Mouse (Mus musculus): Measurements from ENCODE around the gene Atxn2. TPM values are rescaled to one million over a fixed set of nuclear protein-coding genes. Genes with fewer than 3 reads are reported as not detected.
A peak's percentile ranks its signal among the peaks of the same experiment; 100 is the strongest.

Atxn2 gene
- polyA plus RNA-seq, 1 experiment from 2014 or later = 59.4 TPM

GRCm38 (mm10) chr5:121701111-121701769, 9.9 kb upstream of the Atxn2 start:
- Histone ChIP-seq H3K27ac (ENCODE audit: low read depth) (no peak overlapping the region), H3K27me3 (replicated peaks; ENCODE audit: control insufficient read depth, insufficient read depth, low read length) (no peaks in the 10 kb centered on the region), H3K9ac (ENCODE audit: low read length) (no peak overlapping the region), H3K36me3 (ENCODE audit: control insufficient read depth, insufficient read depth, low read length) (no peaks in the 10 kb centered on the region), H3K9me3 (ENCODE audit: control insufficient read depth, low read length) (no peaks in the 10 kb centered on the region), H3K4me1 (replicated peaks; ENCODE audit: control insufficient read depth, insufficient read depth, low read length) (peaks cover 6% of the 10 kb centered on the region; the same call in 1 of the 2 replicates), H3K4me3 (ENCODE audit: low read depth, low read length) (no peak overlapping the region), H3K4me2 (ENCODE audit: low read length) (no peak overlapping the region)
- DNase-seq (ENCODE audit: low spot score) (no peak), ATAC-seq (replicated peaks; ENCODE audit: low FRiP score, low TSS enrichment, low read depth) (no peak)
- WGBS = 58% methylated on average over 8 of the region's 8 CpGs

DNA sequence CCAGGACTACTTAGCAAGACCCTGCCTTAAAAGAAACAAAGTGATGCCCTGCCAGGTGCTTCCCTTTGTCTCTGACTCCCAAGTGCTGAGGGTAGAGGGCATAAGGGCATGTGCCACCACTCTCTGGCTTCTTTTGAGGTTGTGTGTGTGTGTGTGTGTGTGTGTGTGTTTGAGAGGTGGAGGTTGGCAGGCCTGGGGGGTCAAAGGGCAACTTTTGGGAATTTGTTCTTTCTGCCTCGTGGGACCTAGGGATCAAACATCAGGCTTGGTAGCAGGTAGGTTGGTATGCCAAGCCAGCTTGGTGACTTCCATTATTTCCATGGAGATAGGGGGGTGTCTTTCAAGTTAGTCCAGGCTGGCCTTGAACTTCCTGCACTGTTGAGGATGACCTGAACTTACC, 7.8 kb upstream of the Atxn2 start:
- WGBS = 74% methylated on average over 1 of the region's 1 CpGs
- H3K9me3 ChIP-seq (ENCODE audit: control insufficient read depth, low read length) = no peaks in the 10 kb centered on the region
- no peak for DNase-seq (ENCODE audit: low spot score)
- H3K27me3 ChIP-seq (replicated peaks; ENCODE audit: control insufficient read depth, insufficient read depth, low read length) = no peaks in the 10 kb centered on the region
- ATAC-seq (replicated peaks; ENCODE audit: low FRiP score, low TSS enrichment, low read depth) = no peak
- no peak overlapping the region for H3K4me2 ChIP-seq (ENCODE audit: low read length)
- no peak overlapping the region for H3K4me3 ChIP-seq (ENCODE audit: low read depth, low read length)
- H3K4me1 ChIP-seq (replicated peaks; ENCODE audit: control insufficient read depth, insufficient read depth, low read length) = peaks cover 6% of the 10 kb centered on the region; the same call in 1 of the 2 replicates
- no peaks in the 10 kb centered on the region for H3K36me3 ChIP-seq (ENCODE audit: control insufficient read depth, insufficient read depth, low read length)
- no peak overlapping the region for H3K27ac ChIP-seq (ENCODE audit: low read depth)
- no peak overlapping the region for H3K9ac ChIP-seq (ENCODE audit: low read length)

GRCm38 (mm10) chr5:121704512-121705248, 6.5 kb upstream of the Atxn2 start:
- no peaks in the 10 kb centered on the region for H3K36me3 ChIP-seq (ENCODE audit: control insufficient read depth, insufficient read depth, low read length)
- H3K9me3 ChIP-seq (ENCODE audit: control insufficient read depth, low read length) = no peaks in the 10 kb centered on the region
- no peak overlapping the region for H3K27ac ChIP-seq (ENCODE audit: low read depth)
- ATAC-seq (replicated peaks; ENCODE audit: low FRiP score, low TSS enrichment, low read depth) (0 out of 2 replicates have a peak, but pooled peaks have one; percentile 53), DNase-seq (ENCODE audit: low spot score) (peak; percentile 59)
- no peak overlapping the region for H3K4me3 ChIP-seq (ENCODE audit: low read depth, low read length)
- H3K4me1 ChIP-seq (replicated peaks; ENCODE audit: control insufficient read depth, insufficient read depth, low read length) = peaks cover 6% of the 10 kb centered on the region; the same call in 1 of the 2 replicates
- H3K9ac ChIP-seq (ENCODE audit: low read length) = no peak overlapping the region
- 8% methylated on average over 20 of the region's 20 CpGs for WGBS
- peak overlapping the region; percentile 34 for H3K4me2 ChIP-seq (ENCODE audit: low read length)
- no peaks in the 10 kb centered on the region for H3K27me3 ChIP-seq (replicated peaks; ENCODE audit: control insufficient read depth, insufficient read depth, low read length)

DNA sequence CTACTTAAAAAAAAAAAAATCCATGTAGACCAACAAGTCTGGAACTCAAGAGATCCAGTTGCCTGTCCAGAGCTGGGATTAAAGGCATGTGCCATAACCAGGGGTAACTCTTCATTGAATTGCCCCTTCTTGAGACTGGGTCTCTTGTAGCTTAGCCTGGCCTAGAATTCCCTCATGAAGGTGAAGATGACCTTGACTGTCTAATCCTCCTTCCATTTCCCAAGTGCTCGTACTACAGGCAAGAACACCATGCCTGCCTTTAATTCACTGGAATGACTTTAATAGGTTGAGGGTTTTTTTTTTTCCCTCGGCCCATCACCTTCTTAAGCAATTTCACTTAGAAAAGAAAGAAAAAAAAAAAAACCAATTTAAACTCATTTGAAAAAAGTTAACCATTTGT, 735 bp upstream of the Atxn2 start:
- Histone ChIP-seq H3K36me3 (ENCODE audit: control insufficient read depth, insufficient read depth, low read length) (no peaks in the 10 kb centered on the region), H3K9ac (ENCODE audit: low read length) (peak overlapping the region; percentile 97), H3K4me2 (ENCODE audit: low read length) (peak overlapping the region; percentile 74), H3K27ac (ENCODE audit: low read depth) (peak overlapping the region; percentile 94; the same call in 1 of the 2 replicates), H3K27me3 (replicated peaks; ENCODE audit: control insufficient read depth, insufficient read depth, low read length) (no peaks in the 10 kb centered on the region), H3K4me1 (replicated peaks; ENCODE audit: control insufficient read depth, insufficient read depth, low read length) (peaks cover 18% of the 10 kb centered on the region), H3K4me3 (ENCODE audit: low read depth, low read length) (peak overlapping the region; percentile 88), H3K9me3 (ENCODE audit: control insufficient read depth, low read length) (no peaks in the 10 kb centered on the region)
- no peak for ATAC-seq (replicated peaks; ENCODE audit: low FRiP score, low TSS enrichment, low read depth)
- WGBS = 46% methylated on average over 2 of the region's 2 CpGs
- no peak for DNase-seq (ENCODE audit: low spot score)

DNA sequence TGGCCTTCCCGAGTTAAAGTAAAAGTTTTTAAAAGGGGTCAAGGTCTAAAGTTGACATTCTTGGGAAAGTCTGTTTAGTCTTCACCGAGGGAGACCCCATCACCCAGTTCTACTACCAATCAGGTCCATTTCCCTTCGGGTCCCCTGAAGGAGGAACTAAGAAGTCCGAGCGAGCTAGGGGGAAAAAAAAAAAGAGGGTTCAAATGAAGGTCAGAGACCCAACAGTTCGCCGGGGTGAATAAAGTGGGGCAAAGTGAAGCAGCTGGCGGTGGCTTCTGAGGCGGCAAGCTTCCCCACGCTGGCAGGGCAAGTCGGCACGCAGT, 325 bp upstream of the Atxn2 start:
- Histone ChIP-seq H3K27ac (ENCODE audit: low read depth) (peak overlapping the region; percentile 94), H3K9me3 (ENCODE audit: control insufficient read depth, low read length) (no peaks in the 10 kb centered on the region), H3K9ac (ENCODE audit: low read length) (peak overlapping the region; percentile 97), H3K27me3 (replicated peaks; ENCODE audit: control insufficient read depth, insufficient read depth, low read length) (no peaks in the 10 kb centered on the region), H3K4me1 (replicated peaks; ENCODE audit: control insufficient read depth, insufficient read depth, low read length) (peaks cover 22% of the 10 kb centered on the region), H3K4me2 (ENCODE audit: low read length) (peak overlapping the region; percentile 74), H3K4me3 (ENCODE audit: low read depth, low read length) (peak overlapping the region; percentile 88), H3K36me3 (ENCODE audit: control insufficient read depth, insufficient read depth, low read length) (no peaks in the 10 kb centered on the region)
- ATAC-seq (replicated peaks; ENCODE audit: low FRiP score, low TSS enrichment, low read depth) = no peak
- no peak for DNase-seq (ENCODE audit: low spot score)
- WGBS = 1% methylated on average over 12 of the region's 12 CpGs

GRCm38 (mm10) chr5:121711928-121712231, 743 bp downstream of the Atxn2 start:
- DNase-seq (ENCODE audit: low spot score) (no peak), ATAC-seq (replicated peaks; ENCODE audit: low FRiP score, low TSS enrichment, low read depth) (peak; percentile 30)
- WGBS = 1% methylated on average over 41 of the region's 57 CpGs
- Histone ChIP-seq H3K9me3 (ENCODE audit: control insufficient read depth, low read length) (no peaks in the 10 kb centered on the region), H3K9ac (ENCODE audit: low read length) (peak overlapping the region; percentile 97), H3K36me3 (ENCODE audit: control insufficient read depth, insufficient read depth, low read length) (no peaks in the 10 kb centered on the region), H3K4me3 (ENCODE audit: low read depth, low read length) (peak overlapping the region; percentile 88), H3K27me3 (replicated peaks; ENCODE audit: control insufficient read depth, insufficient read depth, low read length) (no peaks in the 10 kb centered on the region), H3K4me2 (ENCODE audit: low read length) (peak overlapping the region; percentile 93), H3K4me1 (replicated peaks; ENCODE audit: control insufficient read depth, insufficient read depth, low read length) (peaks cover 26% of the 10 kb centered on the region), H3K27ac (ENCODE audit: low read depth) (peak overlapping the region; percentile 94)

GRCm38 (mm10) chr5:121712232-121712933, 1.2 kb downstream of the Atxn2 start:
- 2% methylated on average over 50 of the region's 66 CpGs for WGBS
- Histone ChIP-seq H3K4me1 (replicated peaks; ENCODE audit: control insufficient read depth, insufficient read depth, low read length) (peaks cover 26% of the 10 kb centered on the region), H3K9ac (ENCODE audit: low read length) (peak overlapping the region; percentile 97), H3K9me3 (ENCODE audit: control insufficient read depth, low read length) (no peaks in the 10 kb centered on the region), H3K27ac (ENCODE audit: low read depth) (peak overlapping the region; percentile 94), H3K27me3 (replicated peaks; ENCODE audit: control insufficient read depth, insufficient read depth, low read length) (no peaks in the 10 kb centered on the region), H3K4me3 (ENCODE audit: low read depth, low read length) (peak overlapping the region; percentile 88), H3K4me2 (ENCODE audit: low read length) (peak overlapping the region; percentile 93), H3K36me3 (ENCODE audit: control insufficient read depth, insufficient read depth, low read length) (peaks cover 2% of the 10 kb centered on the region; the same call in 1 of the 2 replicates)
- ATAC-seq (replicated peaks; ENCODE audit: low FRiP score, low TSS enrichment, low read depth) = peak; percentile 48; the same call in 1 of the 2 replicates
- peak; percentile 83 for DNase-seq (ENCODE audit: low spot score)

DNA sequence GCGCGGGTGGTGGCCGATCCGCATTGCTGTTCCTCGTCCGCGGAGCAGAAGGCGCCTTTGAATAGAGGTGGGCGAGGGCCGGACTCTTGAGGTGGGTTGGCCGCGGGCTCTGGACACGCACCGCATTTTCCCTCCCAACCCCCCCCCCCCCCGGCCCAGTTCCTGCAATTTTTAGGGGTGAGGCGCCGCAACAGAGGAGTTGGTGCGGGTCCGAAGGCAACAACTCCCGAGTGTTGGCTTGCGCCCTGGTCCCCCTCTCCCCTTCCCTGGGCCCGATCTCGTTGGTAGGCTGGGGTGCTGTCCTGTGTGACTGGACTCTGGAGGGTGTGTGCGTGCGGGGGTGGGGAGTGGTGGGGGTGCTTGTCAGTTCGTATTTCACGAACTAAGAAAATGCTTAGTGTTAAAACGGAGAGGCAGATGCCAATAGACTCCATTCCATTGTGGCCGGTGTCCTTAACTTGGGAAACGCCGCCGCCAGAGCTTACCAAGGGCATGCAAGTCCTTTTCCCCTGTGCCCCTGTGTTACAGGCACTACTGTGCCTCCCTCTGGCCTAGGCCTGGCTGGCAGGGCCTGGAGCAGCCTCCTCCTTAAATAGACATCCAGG, 1.9 kb downstream of the Atxn2 start:
- no peaks in the 10 kb centered on the region for H3K27me3 ChIP-seq (replicated peaks; ENCODE audit: control insufficient read depth, insufficient read depth, low read length)
- DNase-seq (ENCODE audit: low spot score) (peak; percentile 71), ATAC-seq (replicated peaks; ENCODE audit: low FRiP score, low TSS enrichment, low read depth) (peak; percentile 22; the same call in 1 of the 2 replicates)
- no peaks in the 10 kb centered on the region for H3K9me3 ChIP-seq (ENCODE audit: control insufficient read depth, low read length)
- H3K36me3 ChIP-seq (ENCODE audit: control insufficient read depth, insufficient read depth, low read length) = peaks cover 5% of the 10 kb centered on the region; the same call in 1 of the 2 replicates
- peak overlapping the region; percentile 94 for H3K27ac ChIP-seq (ENCODE audit: low read depth)
- 2% methylated on average over 28 of the region's 32 CpGs for WGBS
- peak overlapping the region; percentile 93 for H3K4me2 ChIP-seq (ENCODE audit: low read length)
- peak overlapping the region; percentile 88 for H3K4me3 ChIP-seq (ENCODE audit: low read depth, low read length)
- H3K9ac ChIP-seq (ENCODE audit: low read length) = peak overlapping the region; percentile 97
- H3K4me1 ChIP-seq (replicated peaks; ENCODE audit: control insufficient read depth, insufficient read depth, low read length) = peaks cover 26% of the 10 kb centered on the region

Data from intestine, embryonic 14.5 days (tissue).